Mouse (Mus musculus) kidney, adult 2 months (tissue): ENCODE data around the gene Utp6.

Experiments used
- CTCF ChIP-seq: fragments of 200-500 bp; conservative IDR thresholded peaks from 2 replicates; pipeline ENCODE4 v1.5.1; 2011; ENCODE audit warnings: low read depth, mild to moderate bottlenecking, control low read depth, low read length, moderate library complexity, mixed read lengths; ENCODE audit not compliant: insufficient read depth, insufficient read length
- POLR2A ChIP-seq: fragments of 200-500 bp; IDR thresholded peaks from one replicate; pipeline ENCODE4 v1.6.1; 2011; ENCODE audit warnings: low read depth, low read length, control low read depth

GRCm38 (mm10) chr11:79884784-79885183 lies 77.4 kb downstream of the Utp6 start:
- TF ChIP-seq POLR2A (no peak), CTCF (peak; percentile 54)
